37 mouse cellular contexts compared by ENCODE assay signal in genomic region chr5:114282346-114282745, GRCm38 (mm10). TPM values are rescaled to one million over a fixed set of nuclear protein-coding genes. Genes with fewer than 3 reads are reported as not detected.
DNase-seq lines count a peak whose midpoint lies in the region; ATAC-seq and TF ChIP-seq lines count a peak whose summit lies in the region.
"Had no signal": no experiment of that assay in that cellular context is flagged by ENCODE, and none has a peak within 500 bp of the region (broad histone marks: within the 10 kb centered on the region; RNA-seq: fewer than 3 reads in every experiment).

No protein-coding gene starts in this region.

- TF ChIP-seq CTCF in hindbrain, postnatal 0 days (IDR thresholded peaks at IDR 0.05; ENCODE audit: low read depth) = no peak

- H3K4me1 ChIP-seq in hindbrain, embryonic 13.5 days (replicated peaks) = peaks cover 28% of the 10 kb centered on the region
- 0 out of 2 replicates have a peak, but pooled peaks cover 2% of the 10 kb centered on the region for H3K4me1 ChIP-seq in hindbrain, embryonic 11.5 days (replicated peaks; ENCODE audit: control insufficient read depth, insufficient read depth, low read length)
- H3K4me1 ChIP-seq in midbrain, embryonic 13.5 days (replicated peaks) = peaks cover 36% of the 10 kb centered on the region
- peaks cover 29% of the 10 kb centered on the region for H3K4me1 ChIP-seq in midbrain, embryonic 10.5 days
- no peaks in the 10 kb centered on the region for H3K4me1 ChIP-seq in hindbrain, postnatal 0 days (ENCODE audit: insufficient read depth, low read length)
- H3K4me1 ChIP-seq in midbrain, embryonic 16.5 days (ENCODE audit: control insufficient read depth, insufficient read depth, low read length) = 0 out of 2 replicates have a peak, but pooled peaks cover 2% of the 10 kb centered on the region

- H3K9ac ChIP-seq in hindbrain, embryonic 13.5 days = no peak overlapping the region
- H3K9ac ChIP-seq in hindbrain, embryonic 11.5 days (ENCODE audit: low read depth, low read length) = no peak overlapping the region
- no peak overlapping the region for H3K9ac ChIP-seq in midbrain, embryonic 13.5 days (replicated peaks)
- H3K9ac ChIP-seq in hindbrain, postnatal 0 days (replicated peaks; ENCODE audit: low read length) = no peak overlapping the region
- H3K9ac ChIP-seq in midbrain, embryonic 16.5 days (ENCODE audit: low read depth, low read length) = no peak overlapping the region
- H3K9ac ChIP-seq: embryonic facial prominence, embryonic 13.5 days; forebrain, embryonic 12.5 days; forebrain, embryonic 15.5 days; hindbrain, embryonic 15.5 days had no signal

- DNase-seq in hindbrain, embryonic 11.5 days (ENCODE audit: low spot score) = no peak
- DNase-seq in midbrain, embryonic 10.5 days (ENCODE audit: low spot score) = no peak
- peak; percentile 26 for DNase-seq in hindbrain, postnatal 0 days (ENCODE audit: low spot score)
- no peak for DNase-seq in gastrocnemius, adult 18-20 months (ENCODE audit: low spot score)
- DNase-seq in cerebellum, adult 11 months = no peak
- DNase-seq: adrenal gland, postnatal 10 days; adrenal gland, postnatal 36 days; B cell, adult 2 months; cerebellum, adult 11-12 months; cerebellum, adult 8-10 months; cerebellum, postnatal 10 days; cerebellum, postnatal 36 days; embryo, embryonic 11 days; gastrocnemius, postnatal 10 days; gastrocnemius, postnatal 36 days; heart, adult 2 months had no signal

- peaks cover 76% of the 10 kb centered on the region for H3K27me3 ChIP-seq in hindbrain, embryonic 13.5 days
- H3K27me3 ChIP-seq in hindbrain, embryonic 11.5 days (ENCODE audit: control insufficient read depth, insufficient read depth, low read length) = peaks cover 36% of the 10 kb centered on the region
- H3K27me3 ChIP-seq in midbrain, embryonic 13.5 days = peaks cover 54% of the 10 kb centered on the region
- H3K27me3 ChIP-seq in midbrain, embryonic 10.5 days (ENCODE audit: low read depth, poor library complexity, severe bottlenecking) = peaks cover 71% of the 10 kb centered on the region
- H3K27me3 ChIP-seq in hindbrain, postnatal 0 days (ENCODE audit: insufficient read depth, low read length) = no peaks in the 10 kb centered on the region
- peaks cover 5% of the 10 kb centered on the region; the same call in 1 of the 2 replicates for H3K27me3 ChIP-seq in midbrain, embryonic 16.5 days (ENCODE audit: control insufficient read depth, insufficient read depth, low read depth, low read length)

- H3K4me3 ChIP-seq in hindbrain, embryonic 13.5 days = no peak overlapping the region
- no peak overlapping the region for H3K4me3 ChIP-seq in hindbrain, embryonic 11.5 days (ENCODE audit: low read depth, low read length)
- H3K4me3 ChIP-seq in midbrain, embryonic 13.5 days (replicated peaks) = no peak overlapping the region
- H3K4me3 ChIP-seq in midbrain, embryonic 10.5 days = no peak overlapping the region
- no peak overlapping the region for H3K4me3 ChIP-seq in hindbrain, postnatal 0 days (ENCODE audit: low read length)
- H3K4me3 ChIP-seq in midbrain, embryonic 16.5 days (ENCODE audit: low read depth, low read length) = no peak overlapping the region
- H3K4me3 ChIP-seq: embryonic facial prominence, embryonic 10.5 days; embryonic facial prominence, embryonic 13.5 days; erythroblast, embryonic 14.5 days; forebrain, embryonic 12.5 days; forebrain, embryonic 15.5 days; heart, adult 2 months; hindbrain, embryonic 15.5 days had no signal

- 32% methylated on average over 6 of the region's 6 CpGs for WGBS in hindbrain, embryonic 13.5 days
- WGBS in hindbrain, embryonic 11.5 days = 58% methylated on average over 6 of the region's 6 CpGs
- 42% methylated on average over 6 of the region's 6 CpGs for WGBS in midbrain, embryonic 13.5 days
- WGBS in midbrain, embryonic 10.5 days = 79% methylated on average over 6 of the region's 6 CpGs
- 24% methylated on average over 6 of the region's 6 CpGs for WGBS in hindbrain, postnatal 0 days
- WGBS in midbrain, embryonic 16.5 days = 25% methylated on average over 6 of the region's 6 CpGs

- no peaks in the 10 kb centered on the region for H3K9me3 ChIP-seq in hindbrain, embryonic 13.5 days
- H3K9me3 ChIP-seq in hindbrain, embryonic 11.5 days (ENCODE audit: control insufficient read depth, low read length) = no peaks in the 10 kb centered on the region
- no peaks in the 10 kb centered on the region for H3K9me3 ChIP-seq in midbrain, embryonic 13.5 days
- H3K9me3 ChIP-seq in midbrain, embryonic 10.5 days (replicated peaks) = no peaks in the 10 kb centered on the region
- no peaks in the 10 kb centered on the region for H3K9me3 ChIP-seq in hindbrain, postnatal 0 days (ENCODE audit: low read length)
- H3K9me3 ChIP-seq in midbrain, embryonic 16.5 days (replicated peaks; ENCODE audit: control insufficient read depth, low read length, poor library complexity, severe bottlenecking) = no peaks in the 10 kb centered on the region
- H3K9me3 ChIP-seq: embryonic facial prominence, embryonic 10.5 days; embryonic facial prominence, embryonic 13.5 days; forebrain, embryonic 12.5 days; forebrain, embryonic 15.5 days; G1E; hindbrain, embryonic 15.5 days had no signal

- H3K36me3 ChIP-seq in hindbrain, embryonic 13.5 days = no peaks in the 10 kb centered on the region
- no peaks in the 10 kb centered on the region for H3K36me3 ChIP-seq in hindbrain, embryonic 11.5 days (ENCODE audit: control insufficient read depth, insufficient read depth, low read length)
- H3K36me3 ChIP-seq in midbrain, embryonic 13.5 days = no peaks in the 10 kb centered on the region
- H3K36me3 ChIP-seq in midbrain, embryonic 10.5 days = no peaks in the 10 kb centered on the region
- H3K36me3 ChIP-seq in hindbrain, postnatal 0 days (ENCODE audit: insufficient read depth, low read length) = no peaks in the 10 kb centered on the region
- H3K36me3 ChIP-seq in midbrain, embryonic 16.5 days (ENCODE audit: control insufficient read depth, insufficient read depth, low read length) = no peaks in the 10 kb centered on the region
- H3K36me3 ChIP-seq: embryonic facial prominence, embryonic 10.5 days; embryonic facial prominence, embryonic 13.5 days; forebrain, embryonic 12.5 days; forebrain, embryonic 15.5 days; G1E; hindbrain, embryonic 15.5 days had no signal

- ATAC-seq in hindbrain, embryonic 13.5 days (ENCODE audit: low FRiP score) = no peak
- no peak for ATAC-seq in hindbrain, embryonic 11.5 days (ENCODE audit: low FRiP score)
- peak; percentile 48 for ATAC-seq in midbrain, embryonic 13.5 days
- no peak for ATAC-seq in hindbrain, postnatal 0 days
- ATAC-seq in midbrain, embryonic 16.5 days = 0 out of 2 replicates have a peak, but pooled peaks have one; percentile 25
- ATAC-seq: forebrain, embryonic 15.5 days; inflammation-experienced regulatory T-cells, adult 6 months; intestine, embryonic 16.5 days; Patski had no signal

- no peak overlapping the region for H3K4me2 ChIP-seq in hindbrain, embryonic 13.5 days
- H3K4me2 ChIP-seq in hindbrain, embryonic 11.5 days (replicated peaks; ENCODE audit: low read depth, low read length) = no peak overlapping the region
- no peak overlapping the region for H3K4me2 ChIP-seq in midbrain, embryonic 13.5 days (replicated peaks)
- no peak overlapping the region for H3K4me2 ChIP-seq in hindbrain, postnatal 0 days (ENCODE audit: low read depth, low read length)
- H3K4me2 ChIP-seq in midbrain, embryonic 16.5 days (ENCODE audit: low read length) = no peak overlapping the region
- H3K4me2 ChIP-seq: embryonic facial prominence, embryonic 13.5 days; forebrain, embryonic 12.5 days; forebrain, embryonic 15.5 days; heart, embryonic 11.5 days; hindbrain, embryonic 15.5 days had no signal

- peak overlapping the region; percentile 23; the same call in 1 of the 2 replicates for H3K27ac ChIP-seq in hindbrain, embryonic 13.5 days
- H3K27ac ChIP-seq in hindbrain, embryonic 11.5 days (ENCODE audit: low read depth, low read length) = no peak overlapping the region
- H3K27ac ChIP-seq in midbrain, embryonic 13.5 days = peak overlapping the region; percentile 51; the same call in 1 of the 2 replicates
- H3K27ac ChIP-seq in midbrain, embryonic 10.5 days (replicated peaks) = no peak overlapping the region; the same call in 1 of the 2 replicates
- no peak overlapping the region for H3K27ac ChIP-seq in hindbrain, postnatal 0 days
- H3K27ac ChIP-seq in midbrain, embryonic 16.5 days (ENCODE audit: low read length) = peak overlapping the region; percentile 14; the same call in 1 of the 2 replicates
- H3K27ac ChIP-seq: embryonic facial prominence, embryonic 10.5 days; embryonic facial prominence, embryonic 13.5 days; forebrain, embryonic 12.5 days; forebrain, embryonic 15.5 days; heart, adult 2 months; hindbrain, embryonic 15.5 days had no signal

RNA-seq across cellular contexts. Expression of gene Myo1h, which starts 6.6 kb away (rescaled TPM):
- 0.93 and 1.3 TPM in 2 replicates for polyA plus RNA-seq in hindbrain, embryonic 13.5 days (2015; fragmentation: Nextera tagmentation; extraction: Ambion mirVana)
- 0.59 and 0.96 TPM in 2 replicates for polyA plus RNA-seq in hindbrain, embryonic 11.5 days (2014; fragmentation: Nextera tagmentation; extraction: Ambion mirVana)
- 0.58 and 0.93 TPM in 2 replicates for polyA plus RNA-seq in midbrain, embryonic 13.5 days (2015; fragmentation: Nextera tagmentation; extraction: Ambion mirVana)
- polyA plus RNA-seq in midbrain, embryonic 10.5 days (2016; fragmentation: Nextera tagmentation; extraction: Ambion mirVana) = 0.57 and 0.75 TPM in 2 replicates
- 0.72 TPM in 1 of 2 replicates, not detected in the other for total RNA-seq in hindbrain, postnatal 0 days (2014; rRNA removed)
- 0.56 and 0.72 TPM in 2 replicates for polyA plus RNA-seq in hindbrain, postnatal 0 days (2015; fragmentation: Nextera tagmentation; extraction: Ambion mirVana)
- 0.82 and 0.97 TPM in 2 replicates for polyA plus RNA-seq in midbrain, embryonic 16.5 days (2015; fragmentation: Nextera tagmentation; extraction: Ambion mirVana)
- under 1 TPM; 0.32 to 0.36 TPM for total RNA-seq in gastrocnemius, adult 18-20 months (2021)
- total RNA-seq: heart, postnatal 25 days had no signal
- polyA plus RNA-seq: erythroblast, embryonic 14.5 days; G1E had no signal

RNA-seq across cellular contexts. Expression of gene Foxn4, which starts 8.7 kb away (rescaled TPM):
- polyA plus RNA-seq in hindbrain, embryonic 13.5 days (2015; fragmentation: Nextera tagmentation; extraction: Ambion mirVana) = 1.0 and 2.9 TPM in 2 replicates
- polyA plus RNA-seq in hindbrain, embryonic 11.5 days (2014; fragmentation: Nextera tagmentation; extraction: Ambion mirVana) = 3.0 and 3.4 TPM in 2 replicates
- 3.6 and 4.0 TPM in 2 replicates for polyA plus RNA-seq in midbrain, embryonic 13.5 days (2015; fragmentation: Nextera tagmentation; extraction: Ambion mirVana)
- 7.2 and 11.1 TPM in 2 replicates for polyA plus RNA-seq in midbrain, embryonic 10.5 days (2016; fragmentation: Nextera tagmentation; extraction: Ambion mirVana)
- total RNA-seq in hindbrain, postnatal 0 days (2014; rRNA removed) = 0.47 and 1.4 TPM in 2 replicates
- polyA plus RNA-seq in hindbrain, postnatal 0 days (2015; fragmentation: Nextera tagmentation; extraction: Ambion mirVana) = 0.36 and 0.47 TPM in 2 replicates
- 0.32 and 0.36 TPM in 2 replicates for polyA plus RNA-seq in midbrain, embryonic 16.5 days (2015; fragmentation: Nextera tagmentation; extraction: Ambion mirVana)
- not detected for total RNA-seq in gastrocnemius, adult 18-20 months (2021)
- total RNA-seq: adrenal gland, adult 18-20 months; adrenal gland, postnatal 10 days; adrenal gland, postnatal 36 days; CH12.LX; gastrocnemius, postnatal 10 days; gastrocnemius, postnatal 36 days; granulocyte monocyte progenitor cell, adult 5-6 weeks; heart, adult 2 months; heart, postnatal 25 days had no signal
- polyA plus RNA-seq: cortical plate, adult 2 months; erythroblast, embryonic 14.5 days; G1E; heart, embryonic 11.5 days; heart, embryonic 14.5 days; heart, postnatal 0 days; inflammation-experienced regulatory T-cells, adult 6 months; intestine, embryonic 16.5 days; Patski had no signal

Comparison
In these comparisons a context has a peak if more than half of its experiments do, and no peak if none do; other contexts are left out.
1. H3K27ac ChIP-seq: peak in hindbrain, embryonic 13.5 days (single experiment), midbrain, embryonic 13.5 days (single experiment) and midbrain, embryonic 16.5 days (single experiment); none in hindbrain, embryonic 11.5 days (single experiment), midbrain, embryonic 10.5 days (single experiment) and hindbrain, postnatal 0 days (single experiment).
2. ATAC-seq: peak in midbrain, embryonic 13.5 days (single experiment) and midbrain, embryonic 16.5 days (single experiment); none in hindbrain, embryonic 13.5 days (single experiment), hindbrain, embryonic 11.5 days (single experiment) and hindbrain, postnatal 0 days (single experiment).